Mouse (Mus musculus) left cerebral cortex, adult 8-10 months (tissue): Measurements from ENCODE around the gene Prx. TPM values are rescaled to one million over a fixed set of nuclear protein-coding genes. Genes with fewer than 3 reads are reported as not detected.
"Not testable (repeated sequence)": the region's sequence is repeated elsewhere in the genome, so short reads cannot be mapped to it uniquely, and the experiment has no call there.

ENCODE experiments used
- DNase-seq, 2 experiments: peaks; one replicate each; pipeline ENCODE4 v3.0.0; 2022; ENCODE audit warnings: low spot score in 2 of 2
- total RNA-seq, 4 experiments: library from RNA; stranded (reverse); gene quantifications; 2 replicates each; pipeline ENCODE4 v1.2.4; 2022

Prx gene
- total RNA-seq, 4 experiments from 2014 or later = 0.48 to 0.53 (median 0.52) TPM

DNA sequence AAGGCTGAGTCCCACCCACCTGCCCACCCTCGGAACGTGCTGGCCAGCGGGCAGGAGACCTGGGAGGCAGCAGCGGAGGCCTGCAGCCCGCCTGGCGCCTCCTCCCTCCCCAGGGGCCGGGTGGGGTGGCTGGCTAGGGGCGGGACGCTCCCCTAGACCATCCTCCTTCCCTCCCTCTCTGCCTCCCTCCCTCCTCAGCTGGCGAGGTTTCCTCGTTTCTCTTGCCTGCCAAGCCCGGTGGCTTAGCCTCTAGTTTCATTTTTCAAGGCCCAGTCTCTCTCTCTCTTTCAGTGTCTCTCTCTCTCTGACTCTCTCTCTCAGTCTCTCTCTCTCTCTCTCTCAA is 17.5 kb upstream of the Prx start:
- peak in 1 of 2 experiments; percentile 81 for DNase-seq

DNA sequence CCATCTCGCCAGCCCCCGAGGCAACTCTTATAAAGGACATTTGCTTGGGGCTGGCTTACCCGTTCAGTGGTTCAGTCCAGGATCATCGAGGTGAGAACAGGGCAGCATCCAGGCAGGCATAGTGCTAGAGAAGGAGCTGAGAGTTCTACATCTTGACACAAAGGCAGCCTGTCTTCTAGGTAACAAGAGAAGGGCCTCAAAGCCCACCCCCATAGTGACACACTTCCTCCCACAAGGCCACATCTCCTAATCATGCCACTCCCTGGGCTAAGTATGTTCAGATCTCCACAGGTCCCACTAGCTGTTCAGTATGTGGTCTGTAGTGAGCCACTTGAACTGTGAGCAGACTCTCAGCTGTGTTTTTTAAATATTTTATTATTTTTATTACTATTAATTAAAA is 15.3 kb upstream of the Prx start:
- DNase-seq = no peak

DNA sequence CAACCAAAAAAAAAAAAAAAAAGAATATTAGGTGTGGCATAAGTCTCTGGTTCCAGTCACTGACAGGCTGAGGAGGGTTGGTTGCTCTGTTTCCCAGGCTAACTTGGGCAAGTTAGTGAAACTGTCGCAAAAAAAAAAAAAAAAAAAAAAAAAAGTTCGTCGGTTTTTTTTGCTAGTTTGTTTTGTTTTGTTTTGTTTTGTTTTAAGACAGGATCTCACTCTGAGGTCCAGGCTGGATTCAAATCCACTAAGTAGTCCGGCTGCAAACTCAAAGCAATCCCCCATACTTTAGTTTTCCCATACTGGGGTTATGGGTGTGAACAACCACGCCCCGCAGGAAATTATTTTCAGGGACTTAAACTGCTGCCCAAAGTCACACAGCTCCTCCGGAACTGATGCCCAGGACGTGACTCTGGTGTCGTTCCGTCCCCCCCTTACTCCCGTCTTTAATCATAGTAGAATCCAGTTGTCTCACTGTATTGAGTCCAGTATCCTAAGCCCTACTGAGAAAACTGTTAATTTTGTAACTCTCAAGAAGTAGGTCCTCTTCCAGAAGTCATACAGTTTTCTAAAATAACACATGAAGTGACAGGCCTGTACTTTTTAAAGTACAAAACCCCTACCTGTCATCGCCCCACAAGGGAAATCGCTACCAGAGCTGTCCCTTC is 12.9 kb upstream of the Prx start:
- no peak for DNase-seq

DNA sequence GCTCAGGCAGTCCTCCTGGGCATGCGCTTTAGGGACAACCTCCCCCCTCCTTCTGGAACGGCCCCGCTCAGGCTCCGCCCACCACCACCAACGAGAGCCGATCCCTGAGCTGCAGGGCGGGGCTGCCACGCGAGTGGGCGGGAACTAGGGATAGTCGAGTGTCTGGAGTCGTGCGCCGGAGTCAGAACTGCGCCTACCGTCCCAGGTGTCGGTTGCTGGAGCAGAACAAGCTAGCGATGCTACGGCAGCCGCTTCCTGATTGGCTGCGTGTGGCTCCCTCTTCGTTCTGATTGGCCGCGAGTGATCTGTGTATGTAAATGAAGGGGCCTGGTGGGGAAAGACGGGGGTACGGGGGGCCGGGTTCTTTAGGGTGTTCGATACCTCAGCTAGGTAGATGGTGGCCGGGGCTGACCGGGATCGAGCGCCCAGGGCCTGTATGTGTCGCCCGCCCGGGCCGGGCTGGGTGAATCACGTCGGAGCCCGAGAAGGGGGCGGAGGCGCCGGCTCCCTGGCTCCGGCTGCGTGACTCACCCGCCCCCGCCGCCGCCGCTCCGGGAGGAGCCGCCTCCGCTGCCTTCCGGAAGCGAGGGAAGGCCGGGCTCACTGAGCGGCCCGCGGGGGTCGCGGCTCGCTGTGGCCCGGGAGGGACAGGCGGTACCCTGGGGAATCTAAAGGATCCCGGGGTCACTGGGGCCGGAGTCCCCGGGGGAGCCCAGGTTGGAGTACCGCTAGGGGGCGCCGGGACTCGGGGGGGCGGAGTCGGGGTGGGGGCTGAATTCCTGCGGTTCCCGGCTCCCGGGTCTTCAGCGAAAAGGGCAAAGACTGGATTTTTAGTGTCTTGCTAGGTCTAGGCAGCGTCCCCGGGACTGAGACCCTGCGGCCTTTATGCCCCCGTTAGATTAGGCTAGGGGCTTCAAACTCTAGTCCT is 12.1 kb upstream of the Prx start, which contains the start of gene Sertad1:
Sertad1 (plus strand) TSS at position 141 of the 928 bp plus-strand sequence.
- peak; percentile 99 to 100 for DNase-seq

DNA sequence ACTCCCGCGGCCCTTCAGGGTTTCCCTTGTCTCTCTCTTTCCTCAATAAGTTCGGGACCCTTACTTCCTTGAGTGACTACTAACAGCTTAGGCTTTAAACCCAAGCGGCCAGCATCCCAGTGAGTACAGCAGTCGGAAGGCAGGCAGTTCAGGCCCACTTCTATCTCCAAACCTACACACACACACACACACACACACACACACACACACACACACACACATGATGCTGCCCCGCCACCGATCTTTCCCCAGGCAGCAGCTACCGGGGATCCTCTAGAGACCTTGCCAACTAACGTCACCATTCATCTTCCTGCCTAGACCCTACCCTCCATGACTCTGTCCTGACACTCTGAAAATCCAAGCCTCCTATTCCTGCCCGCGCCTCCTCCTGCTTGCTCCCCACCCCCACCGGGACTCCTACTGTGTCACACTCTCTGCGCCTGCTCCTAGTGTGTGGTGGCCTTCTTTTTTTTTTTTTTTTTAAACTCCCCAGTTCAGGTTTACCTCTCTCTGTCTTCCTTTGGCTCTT is 11.3 kb upstream of the Prx start:
- DNase-seq = no peak

DNA sequence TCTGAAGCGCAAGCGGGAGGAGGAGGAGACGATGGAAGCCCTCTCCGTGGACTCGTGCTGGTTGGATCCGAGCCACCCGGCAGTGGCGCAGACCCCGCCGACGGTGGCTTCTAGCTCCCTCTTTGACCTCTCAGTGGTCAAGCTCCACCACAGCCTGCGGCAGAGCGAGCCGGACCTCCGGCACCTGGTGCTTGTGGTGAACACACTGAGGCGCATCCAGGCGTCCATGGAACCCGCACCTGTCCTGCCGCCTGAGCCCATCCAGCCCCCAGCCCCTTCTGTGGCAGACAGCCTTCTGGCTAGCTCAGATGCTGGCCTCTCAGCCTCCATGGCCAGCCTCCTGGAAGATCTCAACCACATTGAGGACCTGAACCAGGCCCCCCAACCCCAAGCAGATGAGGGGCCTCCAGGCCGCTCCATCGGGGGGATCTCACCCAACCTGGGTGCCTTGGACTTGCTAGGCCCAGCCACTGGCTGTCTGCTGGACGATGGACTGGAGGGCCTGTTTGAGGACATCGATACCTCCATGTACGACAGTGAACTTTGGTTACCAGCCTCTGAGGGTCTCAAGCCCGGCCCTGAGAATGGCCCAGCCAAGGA is 9.8 kb upstream of the Prx start:
- no peak for DNase-seq

DNA sequence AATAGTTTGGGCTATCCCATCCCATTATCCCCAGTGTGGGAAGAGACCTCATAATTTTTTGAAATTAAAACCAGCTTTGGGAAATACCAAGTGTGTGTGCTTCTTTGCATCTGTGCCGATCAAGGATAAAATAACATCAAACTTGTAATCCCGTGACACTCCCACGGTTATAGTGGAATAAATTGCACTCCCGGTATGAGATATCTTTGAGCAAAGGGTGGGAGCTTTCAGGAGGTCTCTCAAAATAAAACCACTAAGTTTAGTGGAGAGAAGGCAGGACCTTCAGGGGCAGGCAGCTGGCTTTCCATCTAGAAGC is 8.9 kb upstream of the Prx start:
- no peak for DNase-seq

DNA sequence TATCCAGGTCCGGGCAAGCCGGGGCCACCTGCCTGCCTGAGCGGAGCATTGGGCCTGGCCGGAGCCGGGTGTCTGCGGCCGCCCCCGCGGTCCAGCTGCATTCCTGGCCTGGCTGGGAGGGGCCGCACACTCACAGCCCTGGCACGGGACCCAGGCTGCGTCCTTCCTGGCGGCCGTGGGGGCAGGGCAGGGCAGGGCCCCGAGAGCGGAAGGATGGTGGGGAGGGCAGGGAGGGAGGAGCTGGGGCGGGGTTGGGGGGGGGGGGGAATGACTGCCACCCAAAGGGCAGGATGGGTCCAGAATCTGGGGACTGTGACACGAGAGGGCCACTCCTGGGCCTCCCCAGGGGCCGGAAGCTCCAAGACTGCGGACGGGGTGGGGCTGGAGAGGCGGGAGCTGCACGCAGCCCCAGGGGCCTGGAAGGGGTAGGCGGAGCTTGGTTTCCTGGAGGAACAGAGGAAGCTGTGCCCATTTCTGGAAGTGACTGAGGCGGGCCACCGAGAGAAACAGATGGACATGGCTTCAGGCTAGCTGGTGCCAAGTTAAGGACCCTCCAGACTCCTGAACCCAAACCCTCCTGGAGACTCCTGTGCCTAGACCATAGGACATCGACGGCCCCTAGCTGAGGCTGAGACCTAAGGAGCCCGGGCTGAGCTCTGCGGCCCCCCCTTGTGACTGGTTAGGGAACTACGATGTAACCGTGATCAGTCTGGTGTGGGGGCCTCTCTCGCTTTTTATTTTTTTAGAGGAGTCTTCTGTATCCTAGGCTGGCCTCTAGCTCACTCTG is 8.4 kb upstream of the Prx start:
- peak; percentile 81 to 82 for DNase-seq

DNA sequence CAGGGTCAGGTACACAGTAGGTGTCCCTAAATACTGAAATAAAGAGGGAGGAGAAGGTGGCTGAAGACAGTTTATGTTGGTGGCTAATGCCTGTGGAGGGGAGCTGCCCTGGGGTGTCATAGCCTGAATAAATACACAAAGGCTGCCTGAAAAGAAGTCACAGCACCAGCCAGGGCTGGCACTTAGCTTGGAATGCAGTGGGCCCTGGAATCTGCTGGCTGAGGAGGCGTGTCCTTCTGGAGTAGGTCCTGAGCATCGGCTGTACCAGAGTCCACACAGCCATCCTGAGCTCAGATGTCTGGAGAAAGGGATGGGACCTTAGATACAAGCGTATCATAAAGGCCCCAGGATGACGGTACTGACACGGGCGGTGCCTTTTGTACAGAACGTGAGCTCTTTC is 7.3 kb upstream of the Prx start:
- DNase-seq = no peak

DNA sequence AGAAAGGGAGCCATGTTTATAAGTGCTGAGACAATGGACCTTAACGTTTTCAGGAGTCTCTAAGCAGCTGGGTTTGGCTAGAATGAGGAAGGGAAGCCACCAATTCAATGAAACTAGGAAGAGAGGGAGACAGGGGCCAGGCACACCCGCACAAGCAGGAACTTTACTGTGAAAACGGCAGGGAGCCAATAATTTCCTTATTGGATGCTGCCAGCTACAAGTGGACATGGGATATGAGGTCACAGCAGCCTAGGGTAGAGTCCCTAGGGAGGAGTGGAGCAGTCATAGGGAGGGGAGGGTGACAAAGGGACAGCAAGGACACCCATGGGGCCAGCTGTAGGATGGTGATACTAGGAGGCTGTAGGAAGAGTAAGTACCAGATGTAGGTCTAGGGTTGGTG is 6.1 kb upstream of the Prx start:
- no peak for DNase-seq

DNA sequence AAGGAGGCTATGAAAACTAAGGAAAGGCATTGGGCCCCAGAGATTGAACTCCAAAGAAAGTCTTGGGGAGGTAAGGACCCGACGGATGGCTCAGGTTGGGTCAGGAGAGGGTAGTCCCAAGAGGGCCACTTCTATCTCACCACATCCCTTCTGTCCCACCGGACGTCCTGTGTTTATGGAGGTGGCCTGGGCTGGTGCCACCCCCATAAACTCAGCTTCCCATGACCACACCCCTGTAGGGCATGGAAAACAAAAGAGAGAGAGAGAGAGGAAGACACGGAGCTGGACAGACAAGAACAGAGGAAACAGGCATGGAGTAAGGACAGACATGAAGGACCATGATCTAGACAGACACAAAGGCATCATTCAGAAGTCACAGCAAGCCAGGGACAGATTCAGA is 5.7 kb upstream of the Prx start:
- DNase-seq = no peak

DNA sequence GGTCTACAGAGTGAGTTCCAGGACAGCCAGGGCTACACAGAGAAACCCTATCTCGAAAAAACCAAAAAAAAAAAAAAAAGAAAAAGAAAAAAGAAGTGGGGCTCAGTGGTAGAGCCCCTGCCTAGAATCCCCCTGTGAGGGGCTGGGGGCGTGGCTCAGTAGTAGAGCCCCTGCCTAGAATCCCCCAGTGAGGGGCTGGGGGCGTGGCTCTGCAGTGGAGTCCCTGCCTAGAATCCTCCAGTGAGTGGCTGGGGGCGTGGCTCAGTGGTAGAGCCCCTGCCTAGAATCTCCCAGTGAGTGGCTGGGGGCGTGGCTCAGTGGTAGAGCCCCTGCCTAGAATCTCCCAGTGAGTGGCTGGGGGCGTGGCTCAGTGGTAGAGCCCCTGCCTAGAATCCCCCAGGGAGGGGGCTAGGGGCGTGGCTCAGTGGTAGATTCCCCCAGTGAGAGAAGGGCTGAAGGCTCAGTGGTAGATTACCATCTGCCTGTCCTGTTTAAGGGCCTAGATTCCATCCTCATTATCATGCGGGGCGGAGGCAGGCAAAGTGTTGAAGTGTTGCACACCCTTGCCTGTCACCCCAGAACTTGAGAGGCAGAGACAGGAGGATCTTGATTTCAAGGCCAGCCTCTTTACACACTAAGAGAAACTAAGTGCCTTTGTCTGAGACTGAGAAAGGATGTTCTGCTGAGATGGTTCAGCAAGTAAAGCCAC is 4.3 kb upstream of the Prx start:
- not testable (repeated sequence) for DNase-seq

DNA sequence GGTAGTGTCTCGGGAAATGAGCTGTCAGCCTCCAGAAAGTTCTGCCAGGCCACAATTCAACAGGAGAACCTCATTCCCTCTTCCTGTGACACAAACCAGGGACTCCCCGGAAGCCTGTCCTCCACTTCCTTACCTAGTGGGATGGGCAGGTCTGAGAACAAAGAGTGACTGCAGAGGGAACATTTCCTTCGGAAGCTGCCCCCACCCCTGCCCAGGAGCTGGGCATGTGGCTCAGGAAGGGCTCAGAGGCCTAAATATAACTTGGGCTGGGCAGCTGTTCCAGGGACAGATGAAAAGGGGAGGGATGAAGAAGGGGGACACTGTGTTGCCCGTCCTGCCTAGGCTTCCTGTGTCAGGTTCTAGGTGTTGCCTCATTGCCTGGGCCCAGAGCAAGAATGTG is 2.5 kb downstream of the Prx start:
- no peak for DNase-seq

DNA sequence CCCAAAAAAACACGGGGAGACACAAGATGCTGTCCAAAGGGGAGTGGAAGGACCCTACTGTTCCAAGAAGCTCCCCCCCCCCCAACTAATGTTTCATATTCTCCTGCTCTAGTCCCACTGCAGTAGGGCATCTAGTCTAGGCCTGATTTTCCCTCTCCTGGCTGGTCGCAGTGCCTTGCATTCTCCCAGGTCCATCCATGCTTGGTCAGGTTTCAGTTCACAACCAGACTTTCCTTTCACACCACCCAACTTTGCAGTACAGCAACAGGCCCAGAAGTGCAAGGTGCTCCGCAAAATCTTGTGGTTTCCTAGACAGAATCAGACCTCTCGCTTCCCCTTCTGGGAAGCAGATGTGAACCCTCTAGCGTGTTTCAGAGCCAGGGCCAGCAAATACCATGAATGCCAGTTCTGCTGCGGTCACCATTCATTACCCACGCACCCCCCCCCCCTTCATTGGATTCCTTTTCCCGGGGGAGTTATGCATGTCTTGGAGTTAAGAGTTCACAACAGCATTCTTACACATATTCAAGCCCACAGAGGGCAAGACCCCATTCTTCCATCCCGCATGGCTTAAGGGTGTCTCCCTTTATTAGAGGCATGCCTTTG is 7.7 kb downstream of the Prx start:
- no peak for DNase-seq

DNA sequence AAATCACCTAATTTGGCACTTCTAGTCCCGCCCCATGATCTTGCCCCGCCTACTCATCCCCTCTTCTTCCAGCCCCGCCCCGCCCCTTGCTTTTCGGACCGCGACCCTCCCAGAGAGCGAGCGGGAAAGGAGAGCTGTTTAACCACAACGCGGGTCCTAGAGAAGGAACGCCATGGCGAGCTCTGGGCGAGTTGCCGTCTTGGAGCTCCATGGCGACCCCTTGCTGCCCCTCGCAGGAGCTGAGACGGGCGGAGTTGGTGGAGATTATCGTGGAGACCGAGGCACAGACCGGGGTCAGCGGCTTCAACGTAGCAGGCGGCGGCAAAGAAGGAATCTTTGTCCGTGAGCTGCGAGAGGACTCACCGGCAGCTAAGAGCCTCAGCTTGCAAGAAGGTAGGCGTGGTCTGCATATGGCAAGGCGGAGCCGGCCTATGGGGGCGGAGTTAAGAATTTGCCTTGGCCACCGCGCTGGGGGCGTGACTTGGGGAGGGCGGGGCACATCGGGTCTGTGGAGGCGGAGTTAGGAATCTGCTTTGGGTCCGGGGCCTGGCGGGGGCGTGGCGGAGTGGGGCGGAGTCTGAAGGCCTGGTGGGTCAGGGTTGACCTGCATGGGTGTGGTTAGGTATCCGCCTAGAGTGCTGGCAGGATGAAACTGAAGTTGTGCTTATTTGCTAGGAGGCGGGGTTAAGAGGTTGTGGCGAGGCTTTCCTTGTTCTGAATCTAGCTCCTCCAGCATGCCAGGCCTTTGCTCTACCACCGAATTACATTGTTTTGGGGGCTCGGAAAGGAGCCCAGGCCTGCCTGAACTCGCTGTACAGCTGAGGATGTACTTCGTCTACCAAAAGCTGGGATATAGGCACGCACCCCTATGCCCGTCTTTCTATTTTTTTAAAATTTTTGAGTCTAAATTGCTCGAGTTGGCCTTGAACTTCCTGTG is 8.9 kb downstream of the Prx start:
- peak; percentile 76 to 89 for DNase-seq

DNA sequence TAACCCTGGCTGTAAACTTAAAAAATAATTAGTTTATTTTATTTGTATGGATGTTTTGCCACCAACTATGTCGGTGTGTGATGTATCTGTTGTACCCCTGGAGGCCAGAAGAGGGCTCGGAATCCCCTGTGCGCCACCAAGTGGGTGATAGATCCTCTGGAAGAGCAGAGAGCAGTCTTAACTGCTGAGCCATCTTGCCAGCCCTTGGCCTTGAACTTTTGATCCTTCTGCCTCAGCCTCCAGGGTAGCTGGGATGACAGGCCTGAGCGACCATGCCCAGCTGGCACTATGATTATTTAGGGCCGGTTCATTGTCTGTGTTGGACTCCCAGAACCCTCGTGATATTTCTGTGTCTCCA is 9.5 kb downstream of the Prx start:
- DNase-seq = no peak

DNA sequence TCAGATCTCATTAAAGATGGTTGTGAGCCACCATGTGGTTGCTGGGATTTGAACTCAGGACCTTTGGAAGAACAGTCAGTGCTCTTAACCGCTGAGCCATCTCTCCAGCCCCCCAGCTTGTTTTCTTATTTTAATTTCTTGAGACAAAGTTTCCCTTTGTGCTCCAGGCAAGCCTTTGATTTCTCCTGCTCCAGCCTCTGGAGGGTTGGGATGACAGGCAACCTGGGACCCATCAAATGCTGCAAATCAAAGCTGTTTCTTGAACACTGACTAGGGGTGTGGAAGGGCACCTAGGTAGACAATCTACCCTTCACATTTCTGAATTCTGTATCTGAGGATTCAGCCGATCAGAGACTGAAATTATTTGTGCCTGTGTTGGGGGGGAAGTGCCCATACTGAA is 11.7 kb downstream of the Prx start:
- no peak for DNase-seq

DNA sequence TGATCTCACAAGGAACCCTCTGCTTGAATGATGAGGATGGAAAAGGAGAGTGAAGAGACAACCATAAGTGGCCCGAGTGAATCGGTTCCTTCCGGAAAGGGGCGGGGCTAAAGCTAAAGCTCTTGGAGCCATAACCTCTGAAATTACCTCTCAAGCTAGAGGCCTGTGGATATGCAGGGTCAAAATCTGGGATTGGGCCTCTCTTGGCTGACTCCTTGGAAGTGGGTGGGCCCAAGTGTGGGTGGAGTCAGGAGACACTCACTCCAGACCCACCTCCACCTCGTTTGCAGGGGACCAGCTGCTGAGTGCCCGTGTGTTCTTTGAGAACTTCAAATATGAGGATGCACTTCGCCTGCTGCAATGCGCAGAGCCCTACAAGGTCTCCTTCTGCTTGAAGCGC is 15.8 kb downstream of the Prx start:
- no peak for DNase-seq

DNA sequence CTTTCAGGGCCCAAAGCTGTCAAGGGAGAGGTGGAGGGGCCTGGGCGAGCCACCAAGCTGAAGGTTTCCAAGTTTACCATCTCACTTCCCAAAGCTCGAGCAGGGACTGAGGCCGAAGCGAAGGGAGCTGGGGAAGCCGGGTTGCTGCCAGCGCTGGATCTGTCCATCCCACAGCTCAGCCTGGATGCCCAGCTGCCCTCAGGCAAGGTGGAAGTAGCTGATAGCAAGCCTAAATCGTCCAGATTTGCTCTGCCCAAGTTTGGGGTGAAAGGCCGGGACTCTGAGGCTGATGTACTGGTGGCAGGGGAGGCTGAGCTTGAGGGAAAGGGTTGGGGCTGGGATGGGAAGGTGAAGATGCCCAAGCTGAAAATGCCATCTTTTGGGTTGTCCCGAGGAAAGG is 19.2 kb downstream of the Prx start:
- DNase-seq = no peak

DNA sequence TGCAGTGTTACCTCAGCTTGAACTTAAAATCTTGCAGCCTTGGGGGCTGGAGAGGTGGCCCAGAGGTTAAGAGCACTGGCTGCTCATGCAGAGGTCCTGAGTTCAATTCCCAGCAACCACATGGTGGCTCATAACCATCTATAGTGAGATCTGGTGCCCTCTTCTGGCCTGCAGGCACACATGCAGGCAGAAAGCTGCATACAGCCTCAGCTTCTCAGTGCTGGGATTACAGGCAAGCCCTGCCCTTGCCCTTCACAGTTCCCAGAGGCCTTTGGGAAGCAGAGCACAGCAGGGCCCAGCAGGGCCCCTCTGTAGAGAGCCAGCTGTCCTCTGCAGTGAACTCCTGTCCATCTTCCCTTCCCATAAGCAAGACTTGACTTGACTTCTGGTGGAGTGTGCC is 21.0 kb downstream of the Prx start:
- no peak for DNase-seq
